Mouse (Mus musculus) T-cell, adult 2 months (primary cell): ENCODE measurements at regions not wholly inside any gene's neighbourhood (a gene's known extent, or its start where the extent isn't known, plus 50 kb on each side); places are given as distances from the start of the nearest gene placed in this dataset.

Experiments
- DNase-seq: peaks from one replicate; pipeline ENCODE4 v3.0.0; 2022; ENCODE audit warnings: low spot score

GRCm38 (mm10) chr2:124953015-124953414 is 114.9 kb upstream of the Slc24a5 start:
- no peak for DNase-seq

DNA sequence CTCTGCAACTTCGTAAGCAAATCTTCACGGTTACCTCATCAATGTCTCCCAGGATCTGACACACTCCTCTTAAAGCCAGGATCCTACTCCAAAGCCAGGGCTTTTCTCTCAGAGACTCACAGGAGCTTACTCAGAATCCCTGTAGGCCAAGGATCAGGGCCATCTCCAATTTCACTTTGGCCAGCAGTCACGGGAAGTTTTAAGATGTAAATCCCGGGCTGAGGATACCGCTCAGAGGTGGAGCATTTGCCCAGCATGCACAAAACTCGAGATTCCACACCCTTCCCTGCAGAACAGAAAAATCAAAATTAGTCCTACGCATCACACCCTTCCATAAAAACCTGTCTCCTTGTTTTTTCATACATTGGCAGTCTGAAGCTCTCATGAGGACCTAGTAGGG is 112.1 kb upstream of the Slc24a5 start:
- no peak for DNase-seq

DNA sequence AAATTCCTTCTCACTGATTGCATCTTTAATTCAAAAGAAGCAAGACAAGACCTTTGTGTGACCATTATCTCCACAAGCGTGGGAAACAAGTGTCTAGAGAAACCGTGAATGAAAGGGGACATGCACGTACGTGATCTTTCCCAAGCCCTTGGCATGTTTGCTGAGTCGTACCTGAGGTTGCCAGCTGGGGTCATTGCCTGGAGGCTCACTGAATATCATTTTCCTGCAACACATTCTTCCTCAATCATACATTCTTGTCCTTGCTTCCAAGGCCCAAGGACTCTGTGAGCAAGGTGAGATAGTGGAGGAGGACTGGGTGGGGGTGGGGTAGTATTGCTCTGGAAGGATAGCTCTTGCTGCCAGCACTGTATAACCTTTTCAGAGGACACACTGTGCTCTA is 108.5 kb upstream of the Slc24a5 start:
- DNase-seq, result no peak

DNA sequence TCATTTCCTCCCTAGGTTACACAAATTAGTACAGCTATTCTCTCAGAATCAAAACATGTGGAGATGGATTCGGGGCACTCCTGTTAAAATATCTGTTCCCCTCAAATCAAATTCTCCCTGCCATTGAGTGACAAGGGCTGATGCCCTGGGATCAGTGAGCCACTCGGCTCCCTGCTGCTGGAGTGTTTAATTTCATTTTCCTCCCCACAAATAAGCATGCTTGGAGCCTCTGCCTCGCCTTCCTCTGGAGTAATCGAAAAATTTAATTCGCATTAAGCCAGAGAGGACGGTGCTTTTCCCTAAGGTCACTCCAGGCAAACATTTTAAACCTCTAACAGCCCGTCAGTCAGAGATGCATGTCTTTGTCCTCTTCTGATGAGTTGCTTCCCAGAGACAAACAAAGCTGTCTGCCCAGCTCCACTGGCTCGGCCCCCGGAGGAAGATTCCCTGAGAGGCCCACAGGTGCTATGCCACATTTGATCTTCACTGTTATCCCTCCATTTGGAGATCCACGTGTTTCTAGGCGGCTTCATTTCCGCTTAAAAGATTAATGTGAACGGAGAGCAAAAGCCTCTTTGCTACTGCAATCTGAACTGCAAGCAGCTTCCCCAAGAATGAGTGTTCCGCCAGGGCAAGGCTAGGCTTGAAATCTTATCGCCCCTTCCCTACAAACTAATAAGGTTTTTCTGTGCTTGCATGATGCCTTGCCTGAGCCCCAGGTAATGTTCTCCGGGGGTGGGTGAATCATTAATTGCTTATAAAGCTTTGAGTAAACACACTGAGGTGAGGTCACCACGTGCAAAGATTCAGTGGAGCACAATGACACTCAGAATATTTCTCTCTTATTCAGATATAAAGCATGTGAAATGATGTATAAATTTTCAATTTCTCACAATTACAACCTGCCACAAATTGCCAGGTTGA is 95.8 kb upstream of the Slc24a5 start:
- no peak for DNase-seq

- no peak for DNase-seq
Observed at GRCm38 (mm10) chr2:124975106-124975505, 92.8 kb upstream of the Slc24a5 start.

GRCm38 (mm10) chr2:124990976-124991375 is 76.9 kb upstream of the Slc24a5 start:
- DNase-seq, result no peak

GRCm38 (mm10) chr2:125015007-125015406 is 52.9 kb upstream of the Slc24a5 start:
- no peak for DNase-seq

- no peak for DNase-seq
Observed at GRCm38 (mm10) chr2:125016946-125017345, 51.0 kb upstream of the Slc24a5 start.
